Mouse (Mus musculus) E14TG2a.4 (cell line): ENCODE measurements around the gene Nfatc4.

Source experiments
- CTCF ChIP-seq: conservative IDR thresholded peaks from 2 replicates; pipeline ENCODE4 v1.5.1; 2014; ENCODE audit warnings: low read length
- NANOG ChIP-seq: IDR thresholded peaks from 2 replicates; pipeline ENCODE4 v1.6.1; 2014; ENCODE audit warnings: borderline replicate concordance, low read length, mixed read lengths
- POU5F1 ChIP-seq: IDR thresholded peaks from 2 replicates; pipeline ENCODE4 v1.6.1; 2014; ENCODE audit warnings: low read length, borderline replicate concordance

DNA sequence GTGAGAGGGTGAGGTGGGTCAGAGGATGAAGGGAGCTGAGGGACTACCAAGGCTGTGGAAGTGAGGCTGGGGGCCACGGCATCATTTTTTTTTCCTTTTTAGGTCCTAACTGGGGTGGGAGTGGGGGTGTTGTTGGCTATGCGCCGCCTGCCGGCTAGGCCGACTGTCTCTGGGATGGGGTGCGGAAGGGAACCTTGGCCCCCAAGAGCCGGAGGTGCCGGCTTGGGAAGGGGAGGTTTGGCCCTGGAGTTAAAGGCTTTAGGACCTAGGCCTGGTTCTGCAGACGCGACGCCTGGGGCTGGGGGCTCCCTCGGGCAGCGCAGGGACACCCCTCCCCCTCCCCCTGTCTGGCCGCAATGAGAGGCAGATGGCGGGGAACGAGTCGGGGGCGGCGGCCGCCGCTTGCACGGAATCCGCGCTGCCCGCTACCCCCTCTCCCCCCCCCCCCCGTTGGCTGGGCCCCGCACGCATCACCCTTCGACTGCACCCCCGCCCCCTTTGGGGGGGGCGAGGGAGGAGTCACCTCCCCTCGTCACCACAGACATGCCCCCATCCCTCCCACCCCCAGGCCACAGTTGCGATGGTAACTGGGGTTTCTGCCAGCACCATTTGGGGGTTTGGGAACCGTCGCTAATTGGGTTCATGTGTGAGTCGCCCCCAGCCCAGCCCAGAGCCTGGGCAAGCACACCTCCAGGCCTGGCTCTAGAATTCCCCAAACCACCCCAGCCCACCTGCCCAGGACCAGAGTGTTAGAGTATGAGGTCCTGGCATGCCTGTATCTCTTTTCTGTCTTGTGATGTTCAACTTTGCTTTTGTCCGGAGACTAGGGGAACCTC lies 2.5 kb downstream of the Nfatc4 start:
- TF ChIP-seq CTCF (no peak), POU5F1 (no peak), NANOG (no peak)
